Mouse (Mus musculus) spleen, postnatal 10 days (tissue): Measurements from ENCODE around the gene Osbpl6.
A peak's percentile ranks its signal among the peaks of the same experiment; 100 is the strongest.
"Not testable (repeated sequence)": the region's sequence is repeated elsewhere in the genome, so short reads cannot be mapped to it uniquely, and the experiment has no call there.

Source experiments
- DNase-seq, 2 experiments: peaks; one replicate each; pipeline ENCODE4 v3.0.0; 2021 to 2022; ENCODE audit warnings: low spot score in 2 of 2

The Osbpl6 gene

GRCm38 (mm10) chr2:76563862-76564261 is 157.6 kb downstream of the Osbpl6 start:
- no peak for DNase-seq

GRCm38 (mm10) chr2:76566933-76567551 is 160.7 kb downstream of the Osbpl6 start:
- DNase-seq: no peak

GRCm38 (mm10) chr2:76571543-76571942 is 165.2 kb downstream of the Osbpl6 start:
- no peak for DNase-seq

DNA sequence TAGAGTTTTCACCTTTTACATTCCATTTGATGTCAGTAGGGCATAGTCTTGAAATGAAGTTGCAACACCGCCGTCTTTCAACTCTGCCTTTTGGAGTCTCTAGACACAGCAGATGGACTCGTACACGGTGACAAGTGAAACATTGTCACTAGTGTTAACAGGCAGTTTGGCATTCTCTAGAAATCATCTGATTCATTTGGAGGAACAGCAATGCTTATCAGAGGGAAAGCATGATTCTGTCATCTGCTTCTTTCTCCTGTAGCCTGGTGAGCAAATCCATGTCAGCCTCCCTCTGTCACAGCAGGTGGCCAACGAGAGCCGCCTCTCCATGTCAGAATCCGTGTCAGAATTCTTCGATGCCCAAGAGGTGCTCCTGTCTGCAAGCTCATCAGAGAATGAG is 172.6 kb downstream of the Osbpl6 start:
- DNase-seq: no peak

GRCm38 (mm10) chr2:76585090-76585489 is 178.8 kb downstream of the Osbpl6 start:
- DNase-seq: no peak

GRCm38 (mm10) chr2:76586906-76587305 is 180.6 kb downstream of the Osbpl6 start:
- no peak for DNase-seq

DNA sequence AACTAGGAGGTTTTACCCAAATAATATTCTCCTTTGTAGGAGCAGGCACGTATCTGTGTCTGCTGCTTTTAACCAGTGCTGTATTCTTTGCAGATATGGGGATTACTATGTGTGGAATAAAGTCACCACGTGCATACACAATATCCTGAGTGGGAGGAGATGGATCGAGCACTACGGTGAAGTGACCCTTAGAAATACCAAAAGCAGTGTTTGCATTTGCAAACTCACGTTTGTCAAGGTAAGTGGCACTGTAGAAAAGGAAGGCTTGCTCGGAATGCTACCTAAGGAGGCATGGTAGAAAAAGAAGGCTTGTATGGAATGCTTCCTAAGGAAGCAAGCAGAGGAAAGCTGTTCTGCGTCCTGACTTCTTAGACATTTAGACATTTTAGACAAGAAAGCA is 183.9 kb downstream of the Osbpl6 start:
- DNase-seq: no peak

DNA sequence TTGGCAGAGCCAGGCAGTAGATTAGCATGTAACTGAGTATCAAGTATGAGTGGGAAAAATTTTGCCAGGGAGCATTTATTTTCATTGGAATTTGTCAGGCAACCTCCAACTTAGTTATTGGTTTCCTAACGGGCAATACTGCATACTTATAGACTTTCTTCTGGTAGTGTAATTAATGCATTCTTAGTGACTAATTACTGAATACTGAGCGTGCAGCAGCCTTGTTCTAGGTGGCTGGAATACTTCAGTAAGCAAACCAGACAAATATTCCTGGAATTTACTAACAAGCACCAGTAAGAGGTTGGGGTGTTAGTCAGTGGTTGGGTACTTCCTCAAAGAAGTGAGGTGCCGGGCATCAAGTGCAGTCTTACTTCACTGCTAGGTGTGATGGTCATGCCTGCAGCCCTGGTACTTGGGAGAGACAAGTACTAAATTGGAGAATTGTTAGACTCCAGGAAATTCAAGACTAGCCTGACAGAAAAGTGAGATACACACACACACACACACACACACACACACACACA is 186.2 kb downstream of the Osbpl6 start:
- DNase-seq: no peak

DNA sequence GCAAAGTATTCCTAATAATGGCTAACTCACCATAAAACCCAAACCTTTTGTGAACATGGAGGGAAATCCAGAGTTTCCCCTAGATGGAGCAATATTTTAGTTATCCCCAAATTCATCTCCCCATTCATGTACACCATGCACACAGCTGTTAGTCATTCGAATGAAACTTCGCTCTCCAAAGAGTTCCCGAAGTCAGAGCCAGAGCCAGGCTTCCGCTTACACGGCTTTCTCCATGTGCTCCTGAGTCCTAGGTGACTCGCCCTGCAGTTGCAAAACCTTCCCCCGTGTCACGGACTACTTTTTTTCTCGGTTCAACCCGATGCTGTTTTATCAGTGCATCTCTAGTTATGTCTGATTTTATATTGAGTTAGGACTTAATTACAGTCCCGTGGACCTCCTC is 191.2 kb downstream of the Osbpl6 start:
- DNase-seq: no peak

DNA sequence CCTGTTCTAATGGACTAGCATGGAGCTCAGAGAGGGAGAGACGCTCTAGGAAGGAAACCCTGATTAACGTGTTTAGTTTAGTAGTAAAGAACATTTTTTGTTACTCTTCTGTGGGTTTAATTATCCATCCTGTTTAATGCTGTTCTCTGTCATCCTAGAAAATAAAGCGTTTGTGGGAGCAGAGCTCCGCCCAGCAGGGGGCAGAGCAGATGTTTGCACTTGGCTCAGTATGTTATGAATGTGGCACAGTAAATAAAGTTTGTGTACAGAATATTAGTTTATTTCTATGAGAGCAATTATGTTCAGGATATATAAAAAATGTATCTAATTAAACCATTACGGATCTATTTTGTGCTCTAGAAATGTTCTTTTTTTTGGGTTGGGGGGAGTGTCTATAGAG is 192.9 kb downstream of the Osbpl6 start:
- DNase-seq: no peak

GRCm38 (mm10) chr2:76602256-76602655 is 195.9 kb downstream of the Osbpl6 start:
- DNase-seq: no peak

GRCm38 (mm10) chr2:76606704-76607103 is 200.4 kb downstream of the Osbpl6 start:
- no peak for DNase-seq

DNA sequence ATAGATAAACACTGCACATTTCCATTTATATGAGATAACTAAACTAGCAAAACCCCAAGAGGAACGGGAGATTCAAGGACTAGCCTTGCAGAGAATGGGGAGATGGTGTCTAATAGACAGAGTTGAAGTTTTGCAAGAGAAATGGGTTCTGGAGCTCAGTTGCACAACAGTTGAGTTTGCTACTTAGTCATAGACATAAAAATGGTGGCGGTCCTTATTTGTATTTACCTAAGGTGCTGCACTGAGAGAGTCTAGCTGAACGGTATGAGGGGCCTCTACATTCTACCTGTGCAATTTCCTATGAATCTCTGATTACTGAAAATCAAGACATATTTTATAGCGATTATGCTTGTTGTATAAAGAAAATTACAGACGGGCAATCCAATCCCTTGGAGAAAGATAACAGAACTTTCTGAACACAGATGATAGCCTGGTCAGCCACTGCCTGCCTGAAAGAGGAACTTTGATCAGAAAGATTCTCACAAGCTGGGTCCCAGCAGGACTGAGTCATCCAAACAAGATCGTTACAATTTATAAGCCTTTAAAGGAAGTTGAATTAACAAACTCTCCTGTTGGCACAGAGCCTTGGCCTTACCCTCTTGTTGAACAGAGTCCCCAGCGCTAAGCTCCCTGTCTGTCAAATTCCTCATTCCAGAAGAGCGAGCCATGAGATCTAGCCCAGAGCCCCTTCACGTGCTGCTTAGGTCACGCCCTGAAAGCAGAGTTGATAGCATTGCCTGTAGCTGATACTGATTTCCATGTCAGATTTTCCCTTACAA is 204.2 kb downstream of the Osbpl6 start:
- no peak for DNase-seq

- DNase-seq: no peak
These were observed 205.7 kb downstream of the Osbpl6 start for GRCm38 (mm10) chr2:76611996-76612395.

- peak in 1 of 2 experiments; percentile 20 for DNase-seq
These were observed 211.8 kb downstream of the Osbpl6 start for GRCm38 (mm10) chr2:76618078-76618477.

DNA sequence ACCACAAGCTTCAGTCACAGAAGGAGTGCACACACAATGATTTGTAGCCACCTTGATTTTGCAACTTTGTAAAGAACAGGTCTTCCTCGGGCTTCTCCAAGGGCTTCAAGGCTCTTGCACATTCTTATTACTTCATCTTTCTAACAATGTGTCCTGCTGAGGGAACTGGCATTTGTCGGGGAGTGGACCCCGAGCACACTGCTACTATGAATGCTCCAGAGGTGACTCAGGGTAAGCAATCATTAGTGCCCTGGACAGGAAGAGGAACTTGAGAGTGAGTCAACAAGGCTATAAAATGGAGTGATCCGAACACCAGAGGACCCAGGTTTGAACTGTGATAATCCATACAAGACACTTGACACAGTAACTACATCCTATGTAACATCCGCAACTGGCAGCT is 213.9 kb downstream of the Osbpl6 start:
- DNase-seq: no peak

GRCm38 (mm10) chr2:76621724-76622123 is 215.4 kb downstream of the Osbpl6 start:
- no peak for DNase-seq

GRCm38 (mm10) chr2:76622316-76622715 is 216.0 kb downstream of the Osbpl6 start:
- DNase-seq: not testable (repeated sequence)

GRCm38 (mm10) chr2:76630293-76630692 is 224.0 kb downstream of the Osbpl6 start:
- DNase-seq: no peak

- no peak for DNase-seq
These were observed 225.3 kb downstream of the Osbpl6 start for GRCm38 (mm10) chr2:76631600-76631999.

- DNase-seq: no peak
These were observed 233.3 kb downstream of the Osbpl6 start for GRCm38 (mm10) chr2:76639637-76640036.

DNA sequence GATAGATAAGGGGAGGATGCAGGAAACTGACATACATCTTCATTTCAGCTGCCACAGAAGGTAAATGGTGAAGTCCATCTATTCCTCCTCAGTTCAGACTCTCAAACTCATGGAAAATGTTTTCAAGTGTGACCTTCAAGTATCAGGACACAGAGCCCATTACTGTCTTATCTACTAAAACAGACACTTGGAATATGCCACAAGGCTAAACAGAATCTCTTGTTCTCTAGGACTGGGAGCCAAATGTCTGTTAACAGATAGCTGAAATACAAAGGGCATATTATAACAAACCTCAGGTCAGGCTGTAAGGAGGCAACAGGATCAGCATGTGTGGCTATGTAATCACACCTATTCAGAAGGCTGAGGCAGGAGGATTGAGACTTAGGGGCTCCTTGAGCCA is 237.5 kb downstream of the Osbpl6 start:
- DNase-seq: no peak

DNA sequence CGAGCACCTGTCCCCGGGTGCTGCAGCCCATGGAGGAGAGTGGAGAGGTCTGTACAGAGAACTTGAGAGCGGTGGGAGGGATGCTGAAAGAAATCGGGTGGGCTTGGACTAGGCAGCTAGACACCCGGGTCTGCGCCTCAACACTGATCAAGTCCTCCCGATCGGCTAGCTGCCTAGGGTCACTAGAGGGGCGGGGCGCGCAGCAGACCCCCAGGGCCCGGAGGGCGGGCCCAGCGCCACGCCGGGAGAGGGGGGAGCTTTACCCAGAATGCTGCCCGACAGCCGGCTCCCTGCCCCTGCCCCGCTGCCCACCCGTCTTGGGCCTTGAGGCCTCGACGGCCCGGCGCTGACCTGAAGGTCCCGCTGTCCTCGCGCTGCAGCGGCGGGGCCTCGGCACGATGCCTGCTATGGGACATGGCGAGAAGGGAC is 241.1 kb downstream of the Osbpl6 start:
- no peak for DNase-seq
